ENCODE assay signal across 16 mouse cellular contexts in the genomic region with DNA sequence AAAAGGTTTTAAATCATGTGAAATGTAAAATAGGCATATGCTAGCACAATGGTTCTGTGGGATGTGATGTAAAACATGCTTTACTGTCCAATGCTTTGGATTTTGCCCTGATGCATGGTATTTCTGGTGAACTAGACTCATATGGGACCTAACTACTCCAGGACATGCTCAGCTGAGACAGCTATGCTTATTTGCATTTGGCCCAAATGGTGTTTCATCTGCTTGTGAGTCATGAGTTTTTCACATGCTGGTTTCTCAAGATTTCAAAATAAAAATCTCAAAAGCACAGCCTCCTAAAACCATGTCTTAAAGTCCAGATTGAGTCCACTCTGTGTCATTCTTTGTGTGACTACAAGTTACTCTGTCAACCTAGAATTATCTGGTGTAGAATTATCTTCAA.
"Had no signal": no experiment of that assay in that cellular context is flagged by ENCODE, and none has a peak within 500 bp of the region (broad histone marks: within the 10 kb centered on the region; RNA-seq: fewer than 3 reads in every experiment).

No protein-coding gene starts in this region.

- ATAC-seq: hindbrain, postnatal 0 days; intestine, embryonic 16.5 days; liver, embryonic 12.5 days had no signal

- DNase-seq: gastrocnemius, adult 2 months; gastrocnemius, postnatal 10 days; gastrocnemius, postnatal 25 days; heart, adult 18-20 months; heart, postnatal 10 days; heart, postnatal 36 days; kidney, adult 11 months; kidney, adult 2 months; kidney, adult 9 months; kidney, postnatal 14 days; kidney, postnatal 36 days; layer of hippocampus, postnatal 36 days; left cerebral cortex, postnatal 4 days had no signal
